ENCODE assay signal across 25 mouse cellular contexts in the genomic region with DNA sequence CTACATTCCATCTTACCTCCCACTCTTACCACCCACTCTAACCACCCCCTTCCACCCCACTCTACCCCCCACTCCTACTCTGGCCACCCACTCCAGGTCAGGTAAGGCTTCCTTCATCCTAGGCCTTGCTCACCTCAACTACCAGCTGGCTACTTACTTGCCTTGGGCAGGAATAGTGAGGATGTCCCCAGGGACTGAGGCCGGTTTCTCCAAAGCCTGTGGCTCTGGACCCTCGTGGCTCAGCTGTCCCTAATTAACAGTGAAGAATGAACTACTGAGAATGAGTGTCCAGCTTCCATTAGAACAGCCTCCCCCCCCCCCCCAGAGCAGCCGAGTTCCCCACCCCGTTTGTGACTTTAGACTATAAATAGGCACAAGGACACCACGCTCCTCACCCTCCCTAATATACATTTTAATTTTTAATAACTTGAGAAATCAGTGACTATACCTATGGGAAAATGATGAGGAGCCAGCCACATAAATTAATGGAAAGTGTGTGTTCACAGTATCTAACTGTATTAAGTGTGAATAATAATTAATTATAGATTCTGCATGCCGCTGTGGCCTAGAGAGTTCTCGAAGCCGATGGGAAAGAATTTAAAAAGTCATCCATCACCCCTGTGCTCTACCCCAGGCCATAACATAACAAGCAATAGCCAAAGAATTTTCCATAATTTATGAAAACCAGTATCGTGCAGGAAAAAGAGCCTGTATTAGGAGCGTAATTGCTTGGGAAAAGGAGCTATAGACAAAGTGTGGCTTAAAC.
A peak's percentile ranks its signal among the peaks of the same experiment; 100 is the strongest.
DNase-seq lines count a peak whose midpoint lies in the region; ATAC-seq lines count a peak whose summit lies in the region.
"Had no signal": no experiment of that assay in that cellular context is flagged by ENCODE, and none has a peak within 500 bp of the region (broad histone marks: within the 10 kb centered on the region; RNA-seq: fewer than 3 reads in every experiment).

No protein-coding gene starts in this region.

- H3K9me3 ChIP-seq in midbrain, embryonic 11.5 days (ENCODE audit: control insufficient read depth, low read length) = no peaks in the 10 kb centered on the region
- H3K9me3 ChIP-seq in midbrain, embryonic 10.5 days (replicated peaks) = no peaks in the 10 kb centered on the region
- no peaks in the 10 kb centered on the region for H3K9me3 ChIP-seq in hindbrain, embryonic 16.5 days (ENCODE audit: control insufficient read depth, low read length)
- no peaks in the 10 kb centered on the region for H3K9me3 ChIP-seq in midbrain, embryonic 16.5 days (replicated peaks; ENCODE audit: control insufficient read depth, low read length, poor library complexity, severe bottlenecking)
- H3K9me3 ChIP-seq: embryonic facial prominence, embryonic 12.5 days; heart, embryonic 15.5 days; intestine, embryonic 15.5 days; limb, embryonic 15.5 days; stomach, embryonic 15.5 days had no signal

- H3K36me3 ChIP-seq in midbrain, embryonic 11.5 days (ENCODE audit: control insufficient read depth, insufficient read depth, low read length) = no peaks in the 10 kb centered on the region
- H3K36me3 ChIP-seq in midbrain, embryonic 10.5 days = no peaks in the 10 kb centered on the region
- no peaks in the 10 kb centered on the region for H3K36me3 ChIP-seq in hindbrain, embryonic 16.5 days (ENCODE audit: control insufficient read depth, insufficient read depth, low read length)
- no peaks in the 10 kb centered on the region for H3K36me3 ChIP-seq in midbrain, embryonic 16.5 days (ENCODE audit: control insufficient read depth, insufficient read depth, low read length)
- H3K36me3 ChIP-seq: embryonic facial prominence, embryonic 12.5 days; heart, embryonic 15.5 days; intestine, embryonic 15.5 days; limb, embryonic 15.5 days; stomach, embryonic 15.5 days had no signal

- DNase-seq in midbrain, embryonic 11.5 days (ENCODE audit: low spot score, missing footprints) = no peak
- no peak for DNase-seq in midbrain, embryonic 10.5 days (ENCODE audit: low spot score)
- DNase-seq in thymus, postnatal 14 days = no peak
- no peak for DNase-seq in thymus, adult 18-20 months
- no peak for DNase-seq in left cerebral cortex, adult 9 months (ENCODE audit: low spot score in 2 of 2)
- DNase-seq: adrenal gland, postnatal 36 days; cerebellum, adult 11 months; cerebellum, adult 9-11 months; gastrocnemius, adult 2 months; heart, postnatal 4 days; kidney, adult 9 months; kidney, postnatal 25 days; layer of hippocampus, postnatal 36 days; left cerebral cortex, postnatal 4 days; lung, embryonic 14.5 days; thymus, postnatal 4 days had no signal

- H3K4me1 ChIP-seq in midbrain, embryonic 11.5 days (ENCODE audit: control insufficient read depth, insufficient read depth, low read length) = peaks cover 4% of the 10 kb centered on the region; the same call in 1 of the 2 replicates
- H3K4me1 ChIP-seq in midbrain, embryonic 10.5 days = peaks cover 14% of the 10 kb centered on the region
- H3K4me1 ChIP-seq in hindbrain, embryonic 16.5 days (ENCODE audit: control insufficient read depth, insufficient read depth, low read depth, low read length) = peaks cover 3% of the 10 kb centered on the region
- peaks cover 12% of the 10 kb centered on the region for H3K4me1 ChIP-seq in midbrain, embryonic 16.5 days (ENCODE audit: control insufficient read depth, insufficient read depth, low read length)
- H3K4me1 ChIP-seq: embryonic facial prominence, embryonic 12.5 days; heart, embryonic 15.5 days; limb, embryonic 15.5 days; stomach, embryonic 15.5 days had no signal

- peak; percentile 59; the same call in 1 of the 2 replicates for ATAC-seq in midbrain, embryonic 11.5 days (ENCODE audit: low FRiP score)
- ATAC-seq in hindbrain, embryonic 16.5 days = peak; percentile 78
- peak; percentile 72 for ATAC-seq in midbrain, embryonic 16.5 days
- ATAC-seq: intestine, embryonic 15.5 days had no signal

- WGBS in midbrain, embryonic 11.5 days = 83% methylated on average over 10 of the region's 10 CpGs
- WGBS in midbrain, embryonic 10.5 days = 82% methylated on average over 10 of the region's 10 CpGs
- 43% methylated on average over 10 of the region's 10 CpGs for WGBS in hindbrain, embryonic 16.5 days
- WGBS in midbrain, embryonic 16.5 days = 51% methylated on average over 10 of the region's 10 CpGs

- no peaks in the 10 kb centered on the region for H3K27me3 ChIP-seq in midbrain, embryonic 11.5 days (ENCODE audit: control insufficient read depth, insufficient read depth, low read length)
- H3K27me3 ChIP-seq in midbrain, embryonic 10.5 days (ENCODE audit: low read depth, poor library complexity, severe bottlenecking) = no peaks in the 10 kb centered on the region
- no peaks in the 10 kb centered on the region for H3K27me3 ChIP-seq in hindbrain, embryonic 16.5 days (replicated peaks; ENCODE audit: control insufficient read depth, insufficient read depth, low read length)
- no peaks in the 10 kb centered on the region for H3K27me3 ChIP-seq in midbrain, embryonic 16.5 days (ENCODE audit: control insufficient read depth, insufficient read depth, low read depth, low read length)
- H3K27me3 ChIP-seq: embryonic facial prominence, embryonic 12.5 days; intestine, embryonic 15.5 days; limb, embryonic 15.5 days; stomach, embryonic 15.5 days had no signal

- H3K4me3 ChIP-seq in midbrain, embryonic 11.5 days (ENCODE audit: low read depth, low read length) = no peak overlapping the region
- no peak overlapping the region for H3K4me3 ChIP-seq in midbrain, embryonic 10.5 days
- H3K4me3 ChIP-seq in hindbrain, embryonic 16.5 days (ENCODE audit: low read length) = no peak overlapping the region
- no peak overlapping the region for H3K4me3 ChIP-seq in midbrain, embryonic 16.5 days (ENCODE audit: low read depth, low read length)
- H3K4me3 ChIP-seq: embryonic facial prominence, embryonic 12.5 days; gastrocnemius, adult 2 months; heart, embryonic 15.5 days; intestine, embryonic 15.5 days; layer of hippocampus, adult 2 months; limb, embryonic 15.5 days; stomach, embryonic 15.5 days had no signal

- no peak overlapping the region for H3K27ac ChIP-seq in midbrain, embryonic 11.5 days (ENCODE audit: low read depth, low read length)
- H3K27ac ChIP-seq in midbrain, embryonic 10.5 days (replicated peaks) = no peak overlapping the region
- no peak overlapping the region for H3K27ac ChIP-seq in hindbrain, embryonic 16.5 days (ENCODE audit: low read depth, low read length)
- H3K27ac ChIP-seq in midbrain, embryonic 16.5 days (ENCODE audit: low read length) = peak overlapping the region; percentile 36; the same call in 1 of the 2 replicates
- H3K27ac ChIP-seq: embryonic facial prominence, embryonic 12.5 days; gastrocnemius, adult 2 months; heart, embryonic 15.5 days; intestine, embryonic 15.5 days; layer of hippocampus, adult 2 months; limb, embryonic 15.5 days; liver, embryonic 14.5 days; stomach, embryonic 15.5 days had no signal

- H3K4me2 ChIP-seq in midbrain, embryonic 11.5 days = no peak overlapping the region
- H3K4me2 ChIP-seq in hindbrain, embryonic 16.5 days (ENCODE audit: low read length) = no peak overlapping the region
- no peak overlapping the region for H3K4me2 ChIP-seq in midbrain, embryonic 16.5 days (ENCODE audit: low read length)
- H3K4me2 ChIP-seq: embryonic facial prominence, embryonic 12.5 days; heart, embryonic 15.5 days; intestine, embryonic 15.5 days; limb, embryonic 15.5 days; lung, embryonic 14.5 days; stomach, embryonic 15.5 days had no signal

- H3K9ac ChIP-seq in midbrain, embryonic 11.5 days (ENCODE audit: low read length) = no peak overlapping the region
- H3K9ac ChIP-seq in hindbrain, embryonic 16.5 days (ENCODE audit: low read depth, low read length) = no peak overlapping the region
- no peak overlapping the region for H3K9ac ChIP-seq in midbrain, embryonic 16.5 days (ENCODE audit: low read depth, low read length)
- H3K9ac ChIP-seq: embryonic facial prominence, embryonic 12.5 days; heart, embryonic 15.5 days; intestine, embryonic 15.5 days; limb, embryonic 15.5 days; liver, embryonic 14.5 days; lung, embryonic 14.5 days; stomach, embryonic 15.5 days had no signal
